Mouse (Mus musculus): Measurements from ENCODE around the gene Gm49345.

GRCm38 (mm10) chr13:67553730-67554129, 83.8 kb downstream of the Gm49345 start, which contains the start of gene Zfp748:
- TF ChIP-seq POLR2AphosphoS2 (IDR thresholded peaks at IDR 0.05; ENCODE audit: insufficient read length, low read depth) (no peak), POLR2A (IDR thresholded peaks at IDR 0.05; ENCODE audit: insufficient read length, low read depth) (no peak), TCF12 (IDR thresholded peaks at IDR 0.05; ENCODE audit: insufficient read depth, poor library complexity, severe bottlenecking) (no peak), MAX (IDR thresholded peaks at IDR 0.05; ENCODE audit: low read depth) (no peak), MYOG (IDR thresholded peaks at IDR 0.05; ENCODE audit: control insufficient read depth in 1 of 3, insufficient read depth in 1 of 3, insufficient read length in 2 of 3, low read depth in 2 of 3) (no peak), USF1 (IDR thresholded peaks at IDR 0.05; ENCODE audit: low read depth) (no peak), CEBPB (IDR thresholded peaks at IDR 0.05; ENCODE audit: insufficient read depth, poor library complexity, severe bottlenecking) (no peak), REST (IDR thresholded peaks at IDR 0.05; ENCODE audit: insufficient read depth, insufficient read length) (no peak), E2F4 (IDR thresholded peaks at IDR 0.05; ENCODE audit: insufficient read depth) (no peak), MYOD1 (IDR thresholded peaks at IDR 0.05; ENCODE audit: control insufficient read depth in 1 of 3, insufficient read length in 2 of 3, low read depth in 2 of 3) (no peak), SRF (IDR thresholded peaks at IDR 0.05; ENCODE audit: control insufficient read depth, insufficient read length, low read depth) (no peak), TCF3 (IDR thresholded peaks at IDR 0.05; ENCODE audit: insufficient read length, low read depth) (no peak)

All from myocyte (in vitro differentiated cells).